Mouse (Mus musculus) heart, postnatal 0 days (tissue): ENCODE results near the gene Gmds. TPM values are rescaled to one million over a fixed set of nuclear protein-coding genes. Genes with fewer than 3 reads are reported as not detected.

Source experiments
- ATAC-seq: fragments of 200-750 bp; cut with Nextera tagmentation; 2 replicates; pipeline ENCODE4 v1.8.0; 2017; ENCODE audit warnings: low read depth, moderate number of reproducible peaks, moderate library complexity; ENCODE audit not compliant: insufficient read depth
- DNase-seq: peaks from one replicate; pipeline ENCODE4 v3.0.0-alpha.2; 2016; ENCODE audit warnings: low spot score
- H3K27ac ChIP-seq: fragments of 300-500 bp; sonication (generic); 2 replicates; pipeline ENCODE4 v1.5.1; 2014; ENCODE audit warnings: low read depth, mild to moderate bottlenecking
- H3K27me3 ChIP-seq: fragments of 300-500 bp; sonication (generic); 2 replicates; pipeline ENCODE4 v1.6.1; 2014; ENCODE audit warnings: low read length, mixed read lengths; ENCODE audit not compliant: control insufficient read depth, insufficient read depth
- H3K36me3 ChIP-seq: fragments of 300-500 bp; sonication (generic); replicated peaks from 2 replicates; pipeline ENCODE4 v1.6.1; 2014; ENCODE audit warnings: low read length, mixed read lengths; ENCODE audit not compliant: control insufficient read depth, insufficient read depth
- H3K4me1 ChIP-seq: fragments of 300-500 bp; sonication (generic); 2 replicates; pipeline ENCODE4 v1.6.1; 2014; ENCODE audit warnings: antibody characterized with exemption; ENCODE audit not compliant: control insufficient read depth, insufficient read depth
- H3K4me2 ChIP-seq: fragments of 300-500 bp; sonication (generic); 2 replicates; pipeline ENCODE4 v1.6.1; 2014; ENCODE audit warnings: low read depth, mild to moderate bottlenecking, low read length, moderate library complexity
- H3K4me3 ChIP-seq: fragments of 300-500 bp; sonication (generic); 2 replicates; pipeline ENCODE4 v1.5.1; 2014; ENCODE audit warnings: low read depth, low read length
- H3K9ac ChIP-seq: fragments of 300-500 bp; sonication (generic); replicated peaks from 2 replicates; pipeline ENCODE4 v1.6.1; 2014; ENCODE audit warnings: low read depth, low read length, mixed read lengths
- H3K9me3 ChIP-seq: fragments of 300-500 bp; sonication (generic); replicated peaks from 2 replicates; pipeline ENCODE4 v1.6.1; 2016; ENCODE audit warnings: low read length; ENCODE audit not compliant: control insufficient read depth
- CTCF ChIP-seq: IDR thresholded peaks from 2 replicates; pipeline ENCODE4 v1.5.1; 2016; ENCODE audit warnings: antibody characterized with exemption, control low read depth, low read depth
- EP300 ChIP-seq: IDR thresholded peaks from 2 replicates; pipeline ENCODE4 v1.6.1; 2016; ENCODE audit warnings: antibody characterized with exemption, low read depth
- WGBS: fragments of 180-500 bp; shearing (Covaris S2); extraction: QIAGEN DNeasy Blood & Tissue Kit; methylation state at CpG from one replicate; pipeline ENCODE4 v1.1.7; 2014; 5-methylcytosine and 5-hydroxymethylcytosine counted together
- polyA plus RNA-seq: library from polyadenylated mRNA; unstranded; fragments of >200 nt; fragmentation: Nextera tagmentation; extraction: Ambion mirVana; gene quantifications from 2 replicates; pipeline ENCODE4 v1.2.1, GENCODE M21; 2015
- total RNA-seq: library from RNA; depleted of rRNA; stranded (reverse); fragments of >200 nt; gene quantifications from 2 replicates; pipeline ENCODE4 v1.2.3, GENCODE M21; 2014; ENCODE audit warnings: low replicate concordance

The Gmds gene
- total and polyA plus RNA-seq, 2 experiments from 2014 or later = 1.3 to 13.0 TPM

DNA sequence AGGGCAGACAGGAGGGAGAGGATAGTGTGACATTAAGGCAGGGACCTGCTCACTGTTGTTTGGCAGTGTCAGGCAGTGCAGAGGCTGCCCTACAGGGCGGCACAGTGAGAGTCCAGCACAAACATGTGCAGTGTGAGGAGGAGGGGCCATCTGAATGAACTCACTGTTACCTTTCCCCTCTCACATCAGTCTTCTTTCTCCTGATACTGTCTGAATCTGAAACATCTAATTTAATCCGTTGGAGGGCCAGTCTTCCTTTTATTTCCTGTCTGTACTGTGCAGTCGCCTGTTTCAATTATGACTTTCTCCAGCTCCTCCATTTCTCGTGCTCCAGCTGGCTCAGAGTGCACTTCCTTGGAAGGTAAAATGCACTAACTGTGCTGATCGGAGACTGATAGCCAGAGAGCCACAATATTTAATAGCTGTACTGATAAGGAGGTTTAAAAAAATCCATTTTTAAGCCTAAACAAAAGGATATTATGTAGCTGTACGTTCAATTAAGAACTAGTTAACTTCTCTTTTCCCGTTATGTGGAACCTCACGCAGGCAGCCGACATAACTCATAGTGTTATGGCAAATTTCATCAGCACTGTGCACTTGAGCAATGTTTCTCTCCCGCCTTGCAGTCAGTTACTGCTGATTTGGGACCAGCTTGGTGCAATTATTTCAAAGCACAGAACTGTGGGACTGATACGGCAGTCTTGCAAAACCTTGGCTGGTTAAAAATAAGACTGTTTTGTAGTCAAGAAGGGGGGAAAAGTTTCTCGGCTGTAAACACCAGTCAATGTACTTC lies 345.9 kb downstream of the Gmds start:
- no peak for DNase-seq
- no peak for ATAC-seq
- peak overlapping the region; percentile 17; the same call in 1 of the 2 replicates for H3K4me2 ChIP-seq
- no peak overlapping the region for H3K27ac ChIP-seq
- no peak for TF ChIP-seq CTCF
- TF ChIP-seq EP300 = no peak
- H3K36me3 ChIP-seq = no peaks in the 10 kb centered on the region
- H3K27me3 ChIP-seq = no peaks in the 10 kb centered on the region
- H3K4me1 ChIP-seq = peaks cover 9% of the 10 kb centered on the region; the same call in 1 of the 2 replicates
- H3K4me3 ChIP-seq = no peak overlapping the region
- WGBS = 40% methylated on average over 12 of the region's 12 CpGs
- no peak overlapping the region for H3K9ac ChIP-seq
- H3K9me3 ChIP-seq = peaks cover 4% of the 10 kb centered on the region; the same call in 1 of the 2 replicates

GRCm38 (mm10) chr13:31981198-31981597 lies 357.3 kb downstream of the Gmds start:
- no peak overlapping the region for H3K4me3 ChIP-seq
- TF ChIP-seq CTCF = no peak
- TF ChIP-seq EP300 = no peak
- no peaks in the 10 kb centered on the region for H3K27me3 ChIP-seq
- H3K36me3 ChIP-seq = no peaks in the 10 kb centered on the region
- 85% methylated on average over 1 of the region's 1 CpGs for WGBS
- ATAC-seq (no peak), DNase-seq (no peak)
- H3K4me1 ChIP-seq = no peaks in the 10 kb centered on the region
- no peaks in the 10 kb centered on the region for H3K9me3 ChIP-seq
- H3K4me2 ChIP-seq = no peak overlapping the region
- H3K9ac ChIP-seq = no peak overlapping the region
- H3K27ac ChIP-seq = no peak overlapping the region

DNA sequence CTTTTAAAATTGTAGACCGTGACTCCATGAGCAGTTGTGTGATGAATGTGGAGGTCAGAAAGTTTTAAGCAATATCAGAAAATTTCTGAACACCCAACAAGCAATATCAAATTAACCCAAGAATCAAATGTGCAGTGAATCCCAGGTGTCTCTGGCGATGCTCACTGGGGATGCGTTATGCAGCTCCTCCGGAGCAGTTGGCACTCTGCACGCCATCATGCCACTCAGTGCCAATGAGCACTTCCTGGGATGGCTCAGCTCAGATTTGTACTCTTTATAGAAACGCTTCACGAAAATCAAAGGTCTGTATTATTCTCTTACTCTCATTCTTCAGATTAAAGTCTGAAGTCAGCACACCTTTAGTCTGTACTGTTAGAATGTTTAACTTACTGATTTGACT lies 360.4 kb downstream of the Gmds start:
- ATAC-seq = no peak
- H3K36me3 ChIP-seq = no peaks in the 10 kb centered on the region
- no peaks in the 10 kb centered on the region for H3K4me1 ChIP-seq
- no peaks in the 10 kb centered on the region for H3K27me3 ChIP-seq
- H3K9ac ChIP-seq = no peak overlapping the region
- no peak overlapping the region for H3K4me2 ChIP-seq
- TF ChIP-seq CTCF = no peak
- no peak overlapping the region for H3K4me3 ChIP-seq
- no peaks in the 10 kb centered on the region for H3K9me3 ChIP-seq
- DNase-seq = no peak
- WGBS = 89% methylated on average over 7 of the region's 7 CpGs
- no peak overlapping the region for H3K27ac ChIP-seq

GRCm38 (mm10) chr13:31974751-31975479 lies 363.6 kb downstream of the Gmds start:
- 45% methylated on average over 3 of the region's 3 CpGs for WGBS

DNA sequence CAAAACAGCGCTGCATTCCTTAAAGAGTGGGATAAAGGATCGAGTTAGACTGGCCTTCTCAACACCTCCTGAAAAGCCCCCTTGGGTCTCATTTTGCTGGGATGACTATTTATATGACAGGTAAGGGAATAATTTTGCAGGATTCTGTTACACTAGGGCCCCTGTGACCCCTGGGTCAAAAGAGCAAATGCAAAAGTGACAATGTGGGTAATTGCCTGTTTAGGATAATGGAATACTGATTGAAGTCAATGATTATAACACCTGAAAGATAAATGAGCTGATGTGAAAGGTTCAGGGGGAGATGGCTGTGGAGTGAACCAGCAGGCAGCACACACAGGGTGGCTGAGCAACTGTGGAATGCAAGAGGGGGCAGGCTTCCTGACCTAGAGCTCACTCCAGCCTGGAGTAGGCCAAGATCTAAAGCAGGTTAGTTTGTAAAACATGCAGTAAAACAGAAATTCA lies 367.5 kb downstream of the Gmds start:
- H3K4me1 ChIP-seq = no peaks in the 10 kb centered on the region
- H3K4me3 ChIP-seq = no peak overlapping the region
- no peaks in the 10 kb centered on the region for H3K27me3 ChIP-seq
- no peak for TF ChIP-seq EP300
- no peak for TF ChIP-seq CTCF
- no peaks in the 10 kb centered on the region for H3K36me3 ChIP-seq
- 58% methylated on average over 2 of the region's 2 CpGs for WGBS
- H3K9ac ChIP-seq = no peak overlapping the region
- DNase-seq (no peak), ATAC-seq (no peak)
- H3K27ac ChIP-seq = no peak overlapping the region
- H3K9me3 ChIP-seq = no peaks in the 10 kb centered on the region
- H3K4me2 ChIP-seq = no peak overlapping the region

More at GRCm38 (mm10) chr13:31974751-31975479, 363.6 kb downstream of the Gmds start:
- ATAC-seq (peak; percentile 20; the same call in 1 of the 2 replicates), DNase-seq (no peak)
- H3K4me2 ChIP-seq = no peak overlapping the region
- TF ChIP-seq CTCF (no peak), EP300 (no peak)
- no peak overlapping the region for H3K27ac ChIP-seq
- no peak overlapping the region for H3K4me3 ChIP-seq
- no peak overlapping the region for H3K9ac ChIP-seq
- H3K27me3 ChIP-seq = no peaks in the 10 kb centered on the region
- H3K9me3 ChIP-seq = no peaks in the 10 kb centered on the region
- H3K4me1 ChIP-seq = no peaks in the 10 kb centered on the region
- no peaks in the 10 kb centered on the region for H3K36me3 ChIP-seq
